Mouse (Mus musculus): Measurements from ENCODE around the gene Arx. TPM values are rescaled to one million over a fixed set of nuclear protein-coding genes. Genes with fewer than 3 reads are reported as not detected.

The Arx gene
- total and polyA plus RNA-seq, 3 experiments, result not detected

DNA sequence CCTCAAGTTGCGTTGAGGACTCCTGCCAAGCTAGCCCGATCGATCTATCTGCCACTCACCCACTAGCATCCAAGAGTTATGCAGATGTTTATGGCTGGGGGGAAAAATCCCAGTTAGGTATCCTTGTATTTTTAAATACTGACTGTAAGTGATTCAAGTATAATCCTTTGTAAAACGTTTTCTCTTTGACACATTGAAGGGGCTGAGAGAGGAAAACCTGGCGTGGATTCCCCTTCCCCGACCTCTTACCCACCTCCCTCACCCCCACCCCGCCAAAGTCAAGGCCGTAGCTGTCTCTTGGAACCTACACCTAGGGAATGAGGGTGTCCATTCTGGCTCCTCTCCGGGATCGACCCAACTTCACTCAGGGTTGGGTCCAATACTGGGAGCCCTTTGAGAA, 1.2 kb upstream of the Arx start:
- Histone ChIP-seq H3K9ac (ENCODE audit: low read depth, low read length) (no peak overlapping the region), H3K27ac (no peak overlapping the region), H3K79me2 (replicated peaks; ENCODE audit: control insufficient read depth, insufficient read depth, low read length) (no peaks in the 10 kb centered on the region), H3K4me3 (no peak overlapping the region), H3K36me3 (ENCODE audit: control insufficient read depth, insufficient read depth, low read length) (no peaks in the 10 kb centered on the region), H3K27me3 (ENCODE audit: control insufficient read depth, insufficient read depth, low read length) (peaks cover 22% of the 10 kb centered on the region), H3K4me1 (ENCODE audit: control insufficient read depth, insufficient read depth, low read length) (no peaks in the 10 kb centered on the region)
- WGBS, result 20% methylated on average over 10 of the region's 10 CpGs
- no peak for DNase-seq
- TF ChIP-seq CTCF (IDR thresholded peaks at IDR 0.05) (no peak), EP300 (IDR thresholded peaks at IDR 0.05; ENCODE audit: insufficient read depth, low read depth, low read length) (no peak), POLR2A (IDR thresholded peaks at IDR 0.05; ENCODE audit: insufficient read depth, low read depth, low read length) (no peak)
- intact Hi-C loops (cut with DNase I), result no loop called here

DNA sequence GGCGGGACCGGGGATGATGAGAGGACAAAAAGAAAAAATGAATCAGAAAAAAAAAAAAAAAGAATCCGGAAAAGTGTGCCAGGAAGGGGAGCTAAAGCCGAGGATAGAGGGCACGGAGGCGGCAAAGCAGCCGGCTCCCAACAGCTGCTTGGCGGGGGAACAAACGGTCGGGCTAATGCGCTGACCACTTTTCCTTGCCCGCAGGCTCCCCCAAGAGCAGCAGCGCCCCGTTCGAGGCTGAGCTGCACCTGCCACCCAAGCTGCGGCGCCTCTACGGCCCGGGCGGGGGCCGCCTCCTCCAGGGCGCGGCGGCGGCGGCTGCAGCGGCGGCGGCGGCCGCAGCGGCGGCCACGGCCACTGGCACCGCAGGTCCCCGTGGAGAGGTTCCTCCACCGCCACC, 2.1 kb downstream of the Arx start:
- intact Hi-C loops (cut with DNase I), result no loop called here
- H3K9ac ChIP-seq (ENCODE audit: low read depth, low read length), result no peak overlapping the region
- H3K27ac ChIP-seq, result no peak overlapping the region
- H3K27me3 ChIP-seq (ENCODE audit: control insufficient read depth, insufficient read depth, low read length), result peaks cover 24% of the 10 kb centered on the region
- 15% methylated on average over 37 of the region's 37 CpGs for WGBS
- no peaks in the 10 kb centered on the region for H3K36me3 ChIP-seq (ENCODE audit: control insufficient read depth, insufficient read depth, low read length)
- peak in 1 of 2 experiments; percentile 24 for DNase-seq
- no peaks in the 10 kb centered on the region for H3K4me1 ChIP-seq (ENCODE audit: control insufficient read depth, insufficient read depth, low read length)
- no peak for TF ChIP-seq POLR2A (IDR thresholded peaks at IDR 0.05; ENCODE audit: insufficient read depth, low read depth, low read length)
- no peak for TF ChIP-seq EP300 (IDR thresholded peaks at IDR 0.05; ENCODE audit: insufficient read depth, low read depth, low read length)
- no peak for TF ChIP-seq CTCF (IDR thresholded peaks at IDR 0.05)
- no peaks in the 10 kb centered on the region for H3K79me2 ChIP-seq (replicated peaks; ENCODE audit: control insufficient read depth, insufficient read depth, low read length)
- H3K4me3 ChIP-seq, result no peak overlapping the region

DNA sequence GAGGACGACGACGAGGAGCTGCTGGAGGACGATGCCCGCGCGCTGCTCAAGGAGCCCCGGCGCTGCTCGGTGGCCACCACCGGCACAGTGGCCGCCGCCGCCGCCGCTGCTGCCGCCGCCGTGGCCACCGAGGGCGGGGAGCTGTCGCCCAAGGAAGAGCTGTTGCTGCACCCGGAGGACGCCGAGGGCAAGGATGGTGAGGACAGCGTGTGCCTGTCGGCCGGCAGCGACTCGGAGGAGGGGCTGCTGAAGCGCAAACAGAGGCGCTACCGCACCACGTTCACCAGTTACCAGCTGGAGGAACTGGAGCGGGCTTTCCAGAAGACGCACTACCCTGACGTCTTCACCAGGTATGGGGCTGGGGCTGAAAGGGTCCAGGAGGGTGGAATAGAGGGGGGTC, 2.8 kb downstream of the Arx start:
- 10% methylated on average over 35 of the region's 37 CpGs for WGBS
- Histone ChIP-seq H3K4me3 (no peak overlapping the region), H3K27me3 (ENCODE audit: control insufficient read depth, insufficient read depth, low read length) (peaks cover 24% of the 10 kb centered on the region)

DNA sequence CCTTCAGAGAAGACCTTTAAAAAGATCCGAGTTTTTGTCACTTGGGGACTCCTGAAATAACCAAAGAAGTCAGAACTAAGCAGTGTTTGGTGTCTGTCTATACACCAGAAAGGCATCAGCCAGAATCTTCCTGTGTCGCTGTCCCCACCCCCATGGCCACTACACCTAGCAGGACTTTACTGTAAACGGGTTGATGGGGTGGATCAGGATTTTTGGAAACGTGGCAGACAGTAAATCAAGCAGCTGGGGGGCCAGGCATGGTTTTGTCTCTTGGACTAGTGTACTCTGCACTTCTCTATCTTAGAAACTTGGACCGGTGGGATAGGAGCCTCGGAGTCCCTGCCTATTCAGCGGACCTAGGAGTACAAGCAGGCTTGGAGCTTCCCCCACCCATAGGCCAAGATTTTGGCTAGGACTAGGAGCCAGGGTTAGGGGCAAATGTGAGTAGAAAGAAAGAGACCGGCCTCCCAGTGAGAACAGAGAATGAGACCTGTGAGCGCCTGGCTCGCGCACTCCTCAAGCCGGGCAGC, 3.7 kb downstream of the Arx start:
- TF ChIP-seq EP300 (IDR thresholded peaks at IDR 0.05; ENCODE audit: insufficient read depth, low read depth, low read length) (no peak), CTCF (IDR thresholded peaks at IDR 0.05) (no peak), POLR2A (IDR thresholded peaks at IDR 0.05; ENCODE audit: insufficient read depth, low read depth, low read length) (no peak)
- Histone ChIP-seq H3K9ac (ENCODE audit: low read depth, low read length) (no peak overlapping the region), H3K4me3 (no peak overlapping the region), H3K79me2 (replicated peaks; ENCODE audit: control insufficient read depth, insufficient read depth, low read length) (no peaks in the 10 kb centered on the region), H3K4me1 (ENCODE audit: control insufficient read depth, insufficient read depth, low read length) (no peaks in the 10 kb centered on the region), H3K27me3 (ENCODE audit: control insufficient read depth, insufficient read depth, low read length) (peaks cover 26% of the 10 kb centered on the region), H3K36me3 (ENCODE audit: control insufficient read depth, insufficient read depth, low read length) (no peaks in the 10 kb centered on the region), H3K27ac (no peak overlapping the region)
- intact Hi-C loops (cut with DNase I), result no loop called here
- DNase-seq, result no peak
- 16% methylated on average over 12 of the region's 12 CpGs for WGBS

More for the DNA sequence above, 2.8 kb downstream of the Arx start:
- H3K79me2 ChIP-seq (replicated peaks; ENCODE audit: control insufficient read depth, insufficient read depth, low read length), result no peaks in the 10 kb centered on the region
- intact Hi-C loops (cut with DNase I), result no loop called here
- TF ChIP-seq CTCF (IDR thresholded peaks at IDR 0.05) (no peak), EP300 (IDR thresholded peaks at IDR 0.05; ENCODE audit: insufficient read depth, low read depth, low read length) (no peak), POLR2A (IDR thresholded peaks at IDR 0.05; ENCODE audit: insufficient read depth, low read depth, low read length) (no peak)
- H3K9ac ChIP-seq (ENCODE audit: low read depth, low read length), result no peak overlapping the region
- DNase-seq, result peak in 1 of 2 experiments; percentile 28
- no peaks in the 10 kb centered on the region for H3K4me1 ChIP-seq (ENCODE audit: control insufficient read depth, insufficient read depth, low read length)
- H3K36me3 ChIP-seq (ENCODE audit: control insufficient read depth, insufficient read depth, low read length), result no peaks in the 10 kb centered on the region
- H3K27ac ChIP-seq, result no peak overlapping the region

- TF ChIP-seq CTCF (IDR thresholded peaks at IDR 0.05), result no peak
- TF ChIP-seq EP300 (IDR thresholded peaks at IDR 0.05; ENCODE audit: insufficient read depth, low read depth, low read length), result no peak
- no peak for TF ChIP-seq POLR2A (IDR thresholded peaks at IDR 0.05; ENCODE audit: insufficient read depth, low read depth, low read length)
- Histone ChIP-seq H3K9ac (ENCODE audit: low read depth, low read length) (no peak overlapping the region), H3K79me2 (replicated peaks; ENCODE audit: control insufficient read depth, insufficient read depth, low read length) (no peaks in the 10 kb centered on the region), H3K27ac (no peak overlapping the region), H3K4me3 (no peak overlapping the region), H3K27me3 (ENCODE audit: control insufficient read depth, insufficient read depth, low read length) (peaks cover 27% of the 10 kb centered on the region), H3K4me1 (ENCODE audit: control insufficient read depth, insufficient read depth, low read length) (no peaks in the 10 kb centered on the region), H3K36me3 (ENCODE audit: control insufficient read depth, insufficient read depth, low read length) (no peaks in the 10 kb centered on the region)
- WGBS, result 19% methylated on average over 6 of the region's 6 CpGs
- intact Hi-C loops (cut with DNase I), result no loop called here
- no peak for DNase-seq
Observed at GRCm38 (mm10) chrX:93292031-93292430, 5.8 kb downstream of the Arx start.

DNA sequence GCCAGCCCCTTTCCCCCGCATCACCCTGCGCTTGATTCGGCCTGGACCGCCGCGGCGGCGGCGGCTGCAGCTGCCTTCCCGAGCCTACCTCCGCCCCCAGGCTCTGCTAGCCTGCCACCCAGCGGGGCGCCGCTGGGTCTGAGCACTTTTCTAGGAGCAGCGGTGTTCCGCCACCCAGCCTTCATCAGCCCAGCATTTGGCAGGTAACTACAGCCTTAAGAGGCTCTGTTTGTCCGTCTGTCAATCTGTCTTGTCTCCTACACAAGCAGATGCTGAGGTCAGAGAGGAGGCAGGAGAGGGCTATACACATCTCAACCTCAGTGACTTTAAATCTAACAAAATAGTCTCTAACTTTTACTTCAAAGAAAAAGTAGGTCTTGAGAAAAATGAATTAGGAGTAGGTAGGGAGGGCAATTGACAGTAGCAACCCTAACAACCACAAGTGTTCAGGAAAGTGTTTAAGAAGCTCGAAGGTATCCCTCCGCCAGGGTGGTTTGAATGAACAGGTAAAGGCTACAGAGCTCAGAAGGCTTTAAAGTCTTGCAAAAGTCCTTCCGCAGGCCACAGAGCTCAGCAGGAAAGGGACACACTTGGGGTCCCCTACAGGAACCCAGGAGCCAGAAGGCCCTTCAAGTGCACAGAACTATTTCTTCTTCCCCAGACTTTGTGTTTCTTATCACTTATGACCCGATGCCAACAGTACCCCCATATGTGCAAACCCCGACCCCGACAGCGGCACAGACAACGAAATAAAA, 8.7 kb downstream of the Arx start:
- Histone ChIP-seq H3K36me3 (ENCODE audit: control insufficient read depth, insufficient read depth, low read length) (no peaks in the 10 kb centered on the region), H3K79me2 (replicated peaks; ENCODE audit: control insufficient read depth, insufficient read depth, low read length) (no peaks in the 10 kb centered on the region), H3K27ac (no peak overlapping the region), H3K4me3 (no peak overlapping the region), H3K4me1 (ENCODE audit: control insufficient read depth, insufficient read depth, low read length) (no peaks in the 10 kb centered on the region), H3K27me3 (ENCODE audit: control insufficient read depth, insufficient read depth, low read length) (peaks cover 21% of the 10 kb centered on the region), H3K9ac (ENCODE audit: low read depth, low read length) (no peak overlapping the region)
- 13% methylated on average over 15 of the region's 25 CpGs for WGBS
- no peak for TF ChIP-seq POLR2A (IDR thresholded peaks at IDR 0.05; ENCODE audit: insufficient read depth, low read depth, low read length)
- TF ChIP-seq CTCF (IDR thresholded peaks at IDR 0.05), result no peak
- TF ChIP-seq EP300 (IDR thresholded peaks at IDR 0.05; ENCODE audit: insufficient read depth, low read depth, low read length), result no peak
- intact Hi-C loops (cut with DNase I), result no loop called here
- DNase-seq, result no peak
